Mouse (Mus musculus): ENCODE results near the gene Iqsec2. TPM values are rescaled to one million over a fixed set of nuclear protein-coding genes. Genes with fewer than 3 reads are reported as not detected.

The Iqsec2 gene
- total and polyA plus RNA-seq, 3 experiments = 0.19 to 1.7 TPM; not detected in 1

- peaks cover 0 to 4% of the 10 kb centered on the region in 2 experiments; a peak in 2 of 4 replicates for H3K4me1 ChIP-seq (ENCODE audit: control insufficient read depth in 1 of 2, insufficient read depth in 2 of 2, low read length in 2 of 2)
- H3K9ac ChIP-seq (ENCODE audit: control insufficient read depth, low read depth, low read length, poor library complexity, severe bottlenecking) = no peak overlapping the region
- no peak for DNase-seq (ENCODE audit: low read depth, low spot score)
- H3K27me3 ChIP-seq (ENCODE audit: control insufficient read depth in 1 of 2, insufficient read depth in 2 of 2, low read length in 2 of 2) = peaks cover 13 to 20% of the 10 kb centered on the region in 2 experiments
- peaks cover 0 to 2% of the 10 kb centered on the region in 2 experiments; a peak in 2 of 4 replicates for H3K36me3 ChIP-seq (ENCODE audit: control insufficient read depth in 1 of 2, insufficient read depth in 2 of 2, low read length in 2 of 2)
- no peaks in the 10 kb centered on the region for H3K79me2 ChIP-seq (ENCODE audit: control insufficient read depth, insufficient read depth, low read length, poor library complexity)
- H3K27ac ChIP-seq (ENCODE audit: control insufficient read depth, low read depth, low read length) = no peak overlapping the region
- H3K9me3 ChIP-seq (replicated peaks; ENCODE audit: insufficient read depth, low read length) = no peaks in the 10 kb centered on the region
- H3K4me3 ChIP-seq (ENCODE audit: control insufficient read depth in 1 of 2, insufficient read depth in 1 of 2, low read depth in 2 of 2, low read length in 2 of 2) = no peak overlapping the region
- no peak for TF ChIP-seq MYC (IDR thresholded peaks at IDR 0.05; ENCODE audit: low read depth, low read length)
- no peak for TF ChIP-seq POLR2A (IDR thresholded peaks at IDR 0.05; ENCODE audit: control insufficient read depth in 1 of 2, insufficient read depth in 1 of 2, low read depth in 1 of 2, low read length in 2 of 2, poor library complexity in 1 of 2)
Observed at GRCm38 (mm10) chrX:152146150-152146549, 2.1 kb downstream of the Iqsec2 start.

GRCm38 (mm10) chrX:152146691-152147090 is 2.6 kb downstream of the Iqsec2 start:
- Histone ChIP-seq H3K27ac (ENCODE audit: control insufficient read depth, low read depth, low read length) (no peak overlapping the region), H3K4me1 (ENCODE audit: control insufficient read depth in 1 of 2, insufficient read depth in 2 of 2, low read length in 2 of 2) (peaks cover 0 to 4% of the 10 kb centered on the region in 2 experiments; a peak in 2 of 4 replicates), H3K79me2 (ENCODE audit: control insufficient read depth, insufficient read depth, low read length, poor library complexity) (no peaks in the 10 kb centered on the region), H3K9ac (ENCODE audit: control insufficient read depth, low read depth, low read length, poor library complexity, severe bottlenecking) (no peak overlapping the region), H3K9me3 (replicated peaks; ENCODE audit: insufficient read depth, low read length) (no peaks in the 10 kb centered on the region), H3K4me3 (ENCODE audit: control insufficient read depth in 1 of 2, insufficient read depth in 1 of 2, low read depth in 2 of 2, low read length in 2 of 2) (no peak overlapping the region), H3K27me3 (ENCODE audit: control insufficient read depth in 1 of 2, insufficient read depth in 2 of 2, low read length in 2 of 2) (peaks cover 13 to 20% of the 10 kb centered on the region in 2 experiments), H3K36me3 (ENCODE audit: control insufficient read depth in 1 of 2, insufficient read depth in 2 of 2, low read length in 2 of 2) (peaks cover 0 to 2% of the 10 kb centered on the region in 2 experiments; a peak in 2 of 4 replicates)
- DNase-seq (ENCODE audit: low read depth, low spot score) = no peak
- TF ChIP-seq EP300 (IDR thresholded peaks at IDR 0.05; ENCODE audit: low read depth in 1 of 2, low read length in 2 of 2) (no peak), ETS1 (IDR thresholded peaks at IDR 0.05; ENCODE audit: low read depth, low read length) (no peak), MYB (IDR thresholded peaks at IDR 0.05; ENCODE audit: low read depth, low read length) (no peak), KAT2A (conservative IDR thresholded peaks at IDR 0.05; ENCODE audit: low read depth, low read length) (no peak)

- H3K9me3 ChIP-seq (replicated peaks; ENCODE audit: insufficient read depth, low read length) = no peaks in the 10 kb centered on the region
- no peak overlapping the region for H3K4me3 ChIP-seq (ENCODE audit: control insufficient read depth in 1 of 2, insufficient read depth in 1 of 2, low read depth in 2 of 2, low read length in 2 of 2)
- H3K36me3 ChIP-seq (ENCODE audit: control insufficient read depth in 1 of 2, insufficient read depth in 2 of 2, low read length in 2 of 2) = peaks cover 0 to 2% of the 10 kb centered on the region in 2 experiments; a peak in 2 of 4 replicates
- H3K27me3 ChIP-seq (ENCODE audit: control insufficient read depth in 1 of 2, insufficient read depth in 2 of 2, low read length in 2 of 2) = peaks cover 10 to 20% of the 10 kb centered on the region in 2 experiments
- peak; percentile 75 for DNase-seq (ENCODE audit: low read depth, low spot score)
- H3K27ac ChIP-seq (ENCODE audit: control insufficient read depth, low read depth, low read length) = no peak overlapping the region
- H3K4me1 ChIP-seq (ENCODE audit: control insufficient read depth in 1 of 2, insufficient read depth in 2 of 2, low read length in 2 of 2) = peaks cover 0 to 4% of the 10 kb centered on the region in 2 experiments; a peak in 2 of 4 replicates
- no peaks in the 10 kb centered on the region for H3K79me2 ChIP-seq (ENCODE audit: control insufficient read depth, insufficient read depth, low read length, poor library complexity)
- no peak overlapping the region for H3K9ac ChIP-seq (ENCODE audit: control insufficient read depth, low read depth, low read length, poor library complexity, severe bottlenecking)
- TF ChIP-seq CTCF (IDR thresholded peaks at IDR 0.05 in 2 of 3, conservative IDR thresholded peaks at IDR 0.05 in 1 of 3; ENCODE audit: control insufficient read depth in 1 of 3, insufficient read depth in 1 of 3, low read depth in 2 of 3, low read length in 3 of 3, poor library complexity in 1 of 3, severe bottlenecking in 1 of 3) (peak; percentile 87 to 94 (median 88)), RAD21 (IDR thresholded peaks at IDR 0.05; ENCODE audit: low read depth, low read length) (peak; percentile 84), E2F4 (IDR thresholded peaks at IDR 0.05; ENCODE audit: borderline replicate concordance, low read depth, low read length) (no peak), POLR2AphosphoS2 (IDR thresholded peaks at IDR 0.05; ENCODE audit: low read length) (no peak), ELF1 (IDR thresholded peaks at IDR 0.05; ENCODE audit: low read depth, low read length) (no peak), SIN3A (IDR thresholded peaks at IDR 0.05; ENCODE audit: low read length) (no peak), BHLHE40 (IDR thresholded peaks at IDR 0.05; ENCODE audit: borderline replicate concordance, low read depth, low read length) (no peak), HCFC1 (IDR thresholded peaks at IDR 0.05; ENCODE audit: low read depth, low read length) (no peak), MYB (IDR thresholded peaks at IDR 0.05; ENCODE audit: low read depth, low read length) (no peak), ZKSCAN1 (IDR thresholded peaks at IDR 0.05; ENCODE audit: low read depth, low read length) (no peak), RCOR1 (IDR thresholded peaks at IDR 0.05; ENCODE audit: low read depth, low read length) (no peak), TAL1 (IDR thresholded peaks at IDR 0.05; ENCODE audit: low read length) (no peak), MEF2A (IDR thresholded peaks at IDR 0.05; ENCODE audit: extremely low read depth, insufficient replicate concordance, low read depth, low read length, poor library complexity, severe bottlenecking) (no peak), MAX (IDR thresholded peaks at IDR 0.05; ENCODE audit: low read length) (no peak), NRF1 (IDR thresholded peaks at IDR 0.05; ENCODE audit: insufficient read depth, low read depth, low read length, poor library complexity, severe bottlenecking) (no peak), ZMIZ1 (IDR thresholded peaks at IDR 0.05; ENCODE audit: low read depth, low read length) (no peak), ZNF384 (IDR thresholded peaks at IDR 0.05; ENCODE audit: low read depth, low read length) (peak; percentile 44; the same call in 1 of the 2 replicates), SMC3 (IDR thresholded peaks at IDR 0.05; ENCODE audit: low read depth, low read length) (peak; percentile 93), GATA1 (IDR thresholded peaks at IDR 0.05; ENCODE audit: low read depth, low read length) (no peak), UBTF (IDR thresholded peaks at IDR 0.05; ENCODE audit: borderline replicate concordance, insufficient read depth, low read depth, low read length) (no peak)
Observed at GRCm38 (mm10) chrX:152147451-152148116, 3.5 kb downstream of the Iqsec2 start.

All from MEL (cell line).